Mouse (Mus musculus): ENCODE results near the gene Rab20. TPM values are rescaled to one million over a fixed set of nuclear protein-coding genes. Genes with fewer than 3 reads are reported as not detected.

The Rab20 gene
- total RNA-seq, 4 experiments from 2014 or later, result 9.2 to 14.0 (median 10.8) TPM

Other genes with a start within 250 kb of the Rab20 start
- 100 to 1,000 TPM; 122 to 162 (median 137) TPM for gene Col4a2, start 165.9 kb downstream of the Rab20 start, total RNA-seq (2022)
- gene Col4a1, start 165.9 kb downstream of the Rab20 start, total RNA-seq (2022), result 100 to 1,000 TPM; 276 to 357 (median 298) TPM
- 10 to 100 TPM; 73.9 to 84.5 (median 77.5) TPM for gene Naxd, start 18.8 kb upstream of the Rab20 start, total RNA-seq (2022)
- 10 to 100 TPM; 35.8 to 54.6 (median 38.9) TPM for gene Cars2, start 72.1 kb upstream of the Rab20 start, total RNA-seq (2022)
- 10 to 100 TPM; 34.0 to 42.5 (median 36.9) TPM for gene Ing1, start 76.9 kb upstream of the Rab20 start, total RNA-seq (2022)
- 10 to 100 TPM; 50.9 to 93.7 (median 66.6) TPM for gene Ankrd10, start 157.0 kb upstream of the Rab20 start, total RNA-seq (2022)
- gene 1700016D06Rik, start 222.4 kb upstream of the Rab20 start, total RNA-seq (2022), result not detected
- gene Arhgef7, start 249.0 kb upstream of the Rab20 start, total RNA-seq (2022), result 10 to 100 TPM; 40.3 to 56.7 (median 46.7) TPM

Measured in adrenal gland, adult 8-10 months (tissue).